Mouse (Mus musculus) midbrain, embryonic 14.5 days (tissue): Measurements from ENCODE around the gene Pinlyp. TPM values are rescaled to one million over a fixed set of nuclear protein-coding genes. Genes with fewer than 3 reads are reported as not detected.

Experiments
- ATAC-seq: fragments of 200-750 bp; cut with Nextera tagmentation; 2 replicates; pipeline ENCODE4 v1.8.0; 2017; ENCODE audit warnings: moderate number of reproducible peaks, moderate library complexity; ENCODE audit not compliant: low FRiP score, low TSS enrichment
- DNase-seq: peaks from one replicate; pipeline ENCODE4 v3.0.0-alpha.2; 2015
- H3K27ac ChIP-seq: fragments of 300-500 bp; sonication (generic); replicated peaks from 2 replicates; pipeline ENCODE4 v1.5.1; 2014; ENCODE audit warnings: mild to moderate bottlenecking, low read depth, low read length, moderate library complexity
- H3K27me3 ChIP-seq: fragments of 300-500 bp; sonication (generic); 2 replicates; pipeline ENCODE4 v1.6.1; 2014; ENCODE audit warnings: low read length, control low read depth, mixed read lengths; ENCODE audit not compliant: control insufficient read depth, insufficient read depth
- H3K36me3 ChIP-seq: fragments of 300-500 bp; sonication (generic); 2 replicates; pipeline ENCODE4 v1.6.1; 2014; ENCODE audit warnings: low read length, control low read depth; ENCODE audit not compliant: control insufficient read depth, insufficient read depth
- H3K4me1 ChIP-seq: fragments of 300-500 bp; sonication (generic); 2 replicates; pipeline ENCODE4 v1.6.1; 2014; ENCODE audit warnings: mild to moderate bottlenecking, antibody characterized with exemption, low read length, control low read depth; ENCODE audit not compliant: control insufficient read depth, insufficient read depth
- H3K4me2 ChIP-seq: fragments of 300-500 bp; sonication (generic); 2 replicates; pipeline ENCODE4 v1.6.1; 2014; ENCODE audit warnings: mild to moderate bottlenecking, low read length, moderate library complexity
- H3K4me3 ChIP-seq: fragments of 300-500 bp; sonication (generic); replicated peaks from 2 replicates; pipeline ENCODE4 v1.5.1; 2014; ENCODE audit warnings: low read depth, low read length
- H3K9ac ChIP-seq: fragments of 300-500 bp; sonication (generic); replicated peaks from 2 replicates; pipeline ENCODE4 v1.6.1; 2014; ENCODE audit warnings: mild to moderate bottlenecking, low read length, moderate library complexity
- H3K9me3 ChIP-seq: fragments of 300-500 bp; sonication (generic); 2 replicates; pipeline ENCODE4 v1.6.1; 2016; ENCODE audit warnings: low read length, control low read depth, mixed read lengths; ENCODE audit not compliant: control insufficient read depth
- WGBS: fragments of 180-500 bp; shearing (Covaris S2); extraction: QIAGEN DNeasy Blood & Tissue Kit; methylation state at CpG from one replicate; pipeline ENCODE4 v1.1.7; 2014; 5-methylcytosine and 5-hydroxymethylcytosine counted together
- polyA plus RNA-seq: library from polyadenylated mRNA; unstranded; fragments of >200 nt; fragmentation: Nextera tagmentation; extraction: Ambion mirVana; gene quantifications from 2 replicates; pipeline ENCODE4 v1.2.1, GENCODE M21; 2014

The Pinlyp gene
- polyA plus RNA-seq, 1 experiment from 2014 or later, result not detected

DNA sequence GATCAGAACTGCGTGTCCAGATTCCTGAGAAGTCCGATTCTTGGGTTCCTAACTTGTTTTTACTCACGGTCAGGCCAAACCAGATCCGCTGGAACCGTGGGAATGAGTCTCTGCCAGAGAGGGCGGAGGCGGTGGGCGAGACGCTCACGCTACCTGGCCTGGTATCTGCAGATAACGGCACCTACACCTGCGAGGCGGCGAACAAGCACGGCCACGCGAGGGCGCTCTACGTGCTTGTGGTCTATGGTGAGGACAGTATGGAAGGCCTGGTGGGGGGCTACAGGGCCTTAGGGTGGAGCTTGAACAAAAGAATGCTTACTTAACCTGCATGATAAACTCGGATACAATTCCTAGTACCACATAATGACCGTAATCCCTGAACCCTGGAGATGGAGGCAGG is 44.4 kb downstream of the Pinlyp start:
- no peak overlapping the region for H3K4me3 ChIP-seq
- peaks cover 54% of the 10 kb centered on the region for H3K36me3 ChIP-seq
- H3K27ac ChIP-seq, result no peak overlapping the region
- DNase-seq, result no peak
- H3K9ac ChIP-seq, result no peak overlapping the region
- WGBS, result 56% methylated on average over 21 of the region's 21 CpGs
- peaks cover 30% of the 10 kb centered on the region for H3K4me1 ChIP-seq
- no peaks in the 10 kb centered on the region for H3K27me3 ChIP-seq
- ATAC-seq, result no peak
- H3K4me2 ChIP-seq, result no peak overlapping the region
- no peaks in the 10 kb centered on the region for H3K9me3 ChIP-seq

DNA sequence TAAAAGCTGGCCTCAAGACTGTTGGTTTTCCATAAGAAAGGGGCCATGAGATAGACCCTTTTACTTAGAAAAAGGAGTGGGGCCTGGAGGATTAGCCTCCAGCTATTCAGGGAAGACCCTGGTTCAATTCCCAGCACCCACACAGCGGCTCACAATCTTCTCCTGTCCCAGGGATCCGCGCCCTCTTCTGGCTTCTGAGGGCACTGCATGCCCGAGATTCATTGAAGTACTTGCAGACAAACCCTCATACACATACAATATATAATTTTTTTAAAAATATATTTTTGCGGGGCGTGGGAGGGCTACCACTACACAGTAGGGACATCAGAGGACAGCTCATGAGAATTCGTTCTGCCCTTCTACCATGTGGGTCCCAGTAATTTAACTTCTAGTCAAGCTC is 45.0 kb downstream of the Pinlyp start:
- Histone ChIP-seq H3K36me3 (peaks cover 54% of the 10 kb centered on the region), H3K4me1 (peaks cover 24% of the 10 kb centered on the region), H3K9me3 (no peaks in the 10 kb centered on the region), H3K4me2 (no peak overlapping the region), H3K27ac (no peak overlapping the region), H3K27me3 (no peaks in the 10 kb centered on the region), H3K4me3 (no peak overlapping the region), H3K9ac (no peak overlapping the region)
- ATAC-seq, result no peak
- WGBS, result 36% methylated on average over 7 of the region's 7 CpGs
- peak; percentile 66 for DNase-seq

DNA sequence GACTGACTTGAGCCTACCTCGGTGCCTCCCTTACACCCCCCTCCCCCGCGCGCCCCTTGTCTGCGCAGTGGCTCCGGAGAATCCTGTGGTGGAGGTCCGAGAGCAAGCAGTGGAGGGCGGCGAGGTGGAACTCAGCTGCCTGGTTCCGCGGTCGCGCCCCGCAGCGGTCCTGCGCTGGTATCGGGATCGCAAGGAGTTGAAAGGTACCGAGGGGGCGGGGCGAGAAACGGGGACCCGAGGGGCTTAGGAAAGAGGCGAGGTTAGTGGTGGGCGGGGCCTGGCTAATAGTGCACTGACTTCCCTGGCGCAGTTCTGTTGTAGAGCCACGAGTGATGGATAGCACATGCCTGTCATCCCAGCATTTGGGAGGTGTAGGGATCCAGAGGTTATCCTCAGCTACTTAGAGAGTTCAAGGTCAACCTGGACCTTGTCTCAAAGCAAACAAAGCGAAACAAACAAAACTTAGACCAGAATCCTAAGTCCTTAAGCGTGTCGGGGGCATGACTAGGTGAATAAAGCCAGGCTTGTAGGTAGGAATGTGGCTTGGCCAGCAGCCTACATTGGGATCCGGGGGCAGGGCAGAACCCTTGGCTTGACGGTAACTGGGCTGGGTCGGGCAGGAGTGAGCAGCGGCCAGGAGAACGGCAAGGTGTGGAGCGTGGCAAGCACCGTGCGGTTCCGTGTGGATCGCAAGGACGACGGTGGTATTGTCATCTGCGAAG is 45.9 kb downstream of the Pinlyp start:
- Histone ChIP-seq H3K9me3 (no peaks in the 10 kb centered on the region), H3K4me3 (no peak overlapping the region), H3K4me2 (0 out of 2 replicates have a peak overlapping the region, but pooled peaks have one; percentile 6), H3K4me1 (peaks cover 15% of the 10 kb centered on the region), H3K9ac (no peak overlapping the region), H3K27ac (no peak overlapping the region), H3K36me3 (peaks cover 55% of the 10 kb centered on the region), H3K27me3 (no peaks in the 10 kb centered on the region)
- DNase-seq (no peak), ATAC-seq (0 out of 2 replicates have a peak, but pooled peaks have one; percentile 7)
- WGBS, result 20% methylated on average over 43 of the region's 43 CpGs

Other genes starting within 250 kb of the Pinlyp start
- 34.2 and 34.3 TPM in 2 replicates for gene Zfp61, start 244.9 kb downstream of the Pinlyp start, polyA plus RNA-seq
- gene Zfp94, start 229.5 kb downstream of the Pinlyp start, polyA plus RNA-seq, result 18.9 and 19.2 TPM in 2 replicates
- not detected in 2 replicates for gene Tescl, start 212.2 kb downstream of the Pinlyp start, polyA plus RNA-seq
- gene Lypd5, start 196.9 kb downstream of the Pinlyp start, polyA plus RNA-seq, result not detected in 2 replicates
- gene Kcnn4, start 175.9 kb downstream of the Pinlyp start, polyA plus RNA-seq, result 0.43 and 0.45 TPM in 2 replicates
- gene Smg9, start 146.5 kb downstream of the Pinlyp start, polyA plus RNA-seq, result 32.9 and 33.3 TPM in 2 replicates
- gene Irgc1, start 93.8 kb downstream of the Pinlyp start, polyA plus RNA-seq, result not detected in 2 replicates
- 1.1 and 2.6 TPM in 2 replicates for gene Plaur, start 83.6 kb downstream of the Pinlyp start, polyA plus RNA-seq
- 26.2 and 63.4 TPM in 2 replicates for gene Cadm4, start 64.1 kb downstream of the Pinlyp start, polyA plus RNA-seq
- gene Zfp428, start 39.1 kb downstream of the Pinlyp start, polyA plus RNA-seq, result 216 and 303 TPM in 2 replicates
- gene AC161166.1, start 33.7 kb downstream of the Pinlyp start, polyA plus RNA-seq, result 0.93 and 1.8 TPM in 2 replicates
- gene Irgq, start 15.4 kb downstream of the Pinlyp start, polyA plus RNA-seq, result 24.6 and 30.3 TPM in 2 replicates
- 55.0 and 55.8 TPM in 2 replicates for gene Xrcc1, start 171 bp upstream of the Pinlyp start, polyA plus RNA-seq
- 18.5 and 24.2 TPM in 2 replicates for gene Ethe1, start 41.4 kb upstream of the Pinlyp start, polyA plus RNA-seq
- gene Zfp575, start 41.5 kb upstream of the Pinlyp start, polyA plus RNA-seq, result 9.2 and 12.1 TPM in 2 replicates
- gene Phldb3, start 64.6 kb upstream of the Pinlyp start, polyA plus RNA-seq, result not detected in 2 replicates
- gene Lypd3, start 90.4 kb upstream of the Pinlyp start, polyA plus RNA-seq, result 0.13 and 0.26 TPM in 2 replicates
- gene Tex101, start 130.6 kb upstream of the Pinlyp start, polyA plus RNA-seq, result not detected in 2 replicates
- gene BC049730, start 163.1 kb upstream of the Pinlyp start, polyA plus RNA-seq, result not detected in 2 replicates
- not detected in 2 replicates for gene Gm4763, start 180.8 kb upstream of the Pinlyp start, polyA plus RNA-seq
- gene Cd177, start 214.2 kb upstream of the Pinlyp start, polyA plus RNA-seq, result 0.24 and 1.2 TPM in 2 replicates
- not detected in 2 replicates for gene Ceacam10, start 231.1 kb upstream of the Pinlyp start, polyA plus RNA-seq